Mouse (Mus musculus): ENCODE data around the gene Ube2j2. TPM values are rescaled to one million over a fixed set of nuclear protein-coding genes. Genes with fewer than 3 reads are reported as not detected.

Ube2j2 gene
- 185 TPM for polyA plus RNA-seq (2017; shearing (Covaris generic))

GRCm38 (mm10) chr4:155943534-155944249 lies at the start of gene Ube2j2:
TSS of gene Ube2j2 (plus strand) at chr4:155943831.

GRCm38 (mm10) chr4:155962167-155962971 lies 18.7 kb downstream of the Ube2j2 start, which contains the start of gene C1qtnf12:
TSS of gene C1qtnf12 (plus strand) at chr4:155962318.

GRCm38 (mm10) chr4:155992241-155992905 lies 48.7 kb downstream of the Ube2j2 start, which contains the start of the genes B3galt6 and Sdf4:
TSS of gene B3galt6 (minus strand) at chr4:155992649.
TSS of gene Sdf4 (plus strand) at chr4:155992872.

Other genes with a start within 250 kb of the Ube2j2 start
- 13.4 TPM for gene Fndc10, start 249.5 kb upstream of the Ube2j2 start, polyA plus RNA-seq (2017; shearing (Covaris generic))
- gene Ssu72, start 239.0 kb upstream of the Ube2j2 start, polyA plus RNA-seq (2017; shearing (Covaris generic)): 96.5 TPM
- 0.57 TPM for gene Tmem240, start 209.0 kb upstream of the Ube2j2 start, polyA plus RNA-seq (2017; shearing (Covaris generic))
- gene Atad3a, start 182.7 kb upstream of the Ube2j2 start, polyA plus RNA-seq (2017; shearing (Covaris generic)): 104 TPM
- not detected for gene Vwa1, start 169.1 kb upstream of the Ube2j2 start, polyA plus RNA-seq (2017; shearing (Covaris generic))
- gene Tmem88b, start 158.0 kb upstream of the Ube2j2 start, polyA plus RNA-seq (2017; shearing (Covaris generic)): not detected
- gene Ankrd65, start 153.4 kb upstream of the Ube2j2 start, polyA plus RNA-seq (2017; shearing (Covaris generic)): not detected
- gene Mrpl20, start 141.0 kb upstream of the Ube2j2 start, polyA plus RNA-seq (2017; shearing (Covaris generic)): 62.8 TPM
- gene Ccnl2, start 131.3 kb upstream of the Ube2j2 start, polyA plus RNA-seq (2017; shearing (Covaris generic)): 444 TPM
- 116 TPM for gene Aurkaip1, start 112.6 kb upstream of the Ube2j2 start, polyA plus RNA-seq (2017; shearing (Covaris generic))
- 2.1 TPM for gene Mxra8, start 104.2 kb upstream of the Ube2j2 start, polyA plus RNA-seq (2017; shearing (Covaris generic))
- gene Dvl1, start 96.4 kb upstream of the Ube2j2 start, polyA plus RNA-seq (2017; shearing (Covaris generic)): 117 TPM
- gene Tas1r3, start 80.5 kb upstream of the Ube2j2 start, polyA plus RNA-seq (2017; shearing (Covaris generic)): 0.55 TPM
- gene Cptp, start 74.4 kb upstream of the Ube2j2 start, polyA plus RNA-seq (2017; shearing (Covaris generic)): 3.0 TPM
- 80.6 TPM for gene Ints11, start 74.3 kb upstream of the Ube2j2 start, polyA plus RNA-seq (2017; shearing (Covaris generic))
- gene Pusl1, start 52.0 kb upstream of the Ube2j2 start, polyA plus RNA-seq (2017; shearing (Covaris generic)): 41.9 TPM
- 34.2 TPM for gene Acap3, start 52.0 kb upstream of the Ube2j2 start, polyA plus RNA-seq (2017; shearing (Covaris generic))
- 3.4 TPM for gene C1qtnf12, start 18.5 kb downstream of the Ube2j2 start, polyA plus RNA-seq (2017; shearing (Covaris generic))
- 7.8 TPM for gene B3galt6, start 48.8 kb downstream of the Ube2j2 start, polyA plus RNA-seq (2017; shearing (Covaris generic))
- gene Sdf4, start 49.0 kb downstream of the Ube2j2 start, polyA plus RNA-seq (2017; shearing (Covaris generic)): 401 TPM
- 109 TPM for gene Tnfrsf4, start 70.0 kb downstream of the Ube2j2 start, polyA plus RNA-seq (2017; shearing (Covaris generic))
- 279 TPM for gene Tnfrsf18, start 82.3 kb downstream of the Ube2j2 start, polyA plus RNA-seq (2017; shearing (Covaris generic))
- gene Ttll10, start 115.6 kb downstream of the Ube2j2 start, polyA plus RNA-seq (2017; shearing (Covaris generic)): 0.15 TPM
- gene 9430015G10Rik, start 166.2 kb downstream of the Ube2j2 start, polyA plus RNA-seq (2017; shearing (Covaris generic)): 34.5 TPM
- 0.16 TPM for gene Rnf223, start 186.7 kb downstream of the Ube2j2 start, polyA plus RNA-seq (2017; shearing (Covaris generic))